9 mouse cellular contexts compared by ENCODE assay signal in genomic region chr6:90713650-90714049, GRCm38 (mm10).
DNase-seq lines count a peak whose midpoint lies in the region; ATAC-seq lines count a peak whose summit lies in the region.
"Had no signal": no experiment of that assay in that cellular context is flagged by ENCODE, and none has a peak within 500 bp of the region (broad histone marks: within the 10 kb centered on the region; RNA-seq: fewer than 3 reads in every experiment).

No protein-coding gene starts in this region.

- no peaks in the 10 kb centered on the region for H3K27me3 ChIP-seq in lung, embryonic 15.5 days
- H3K27me3 ChIP-seq in intestine, embryonic 15.5 days (replicated peaks), result no peaks in the 10 kb centered on the region
- no peaks in the 10 kb centered on the region for H3K27me3 ChIP-seq in liver, embryonic 11.5 days (replicated peaks; ENCODE audit: control insufficient read depth, insufficient read depth, low read length)
- no peaks in the 10 kb centered on the region for H3K27me3 ChIP-seq in stomach, embryonic 15.5 days (replicated peaks)

- peaks cover 86% of the 10 kb centered on the region for H3K4me1 ChIP-seq in lung, embryonic 15.5 days
- H3K4me1 ChIP-seq in intestine, embryonic 15.5 days (replicated peaks), result peaks cover 55% of the 10 kb centered on the region
- peaks cover 61% of the 10 kb centered on the region for H3K4me1 ChIP-seq in liver, embryonic 11.5 days (replicated peaks; ENCODE audit: control insufficient read depth, insufficient read depth, low read length)
- H3K4me1 ChIP-seq in stomach, embryonic 15.5 days, result peaks cover 63% of the 10 kb centered on the region

- no peak for DNase-seq in lung, postnatal 14 days
- no peak for DNase-seq in liver, embryonic 11.5 days (ENCODE audit: low spot score)
- no peak for DNase-seq in urinary bladder, postnatal 25 days (ENCODE audit: low spot score)
- DNase-seq in layer of hippocampus, postnatal 10 days (ENCODE audit: low spot score in 2 of 2), result no peak
- DNase-seq: gastrocnemius, postnatal 10 days had no signal

- no peak overlapping the region for H3K4me3 ChIP-seq in lung, embryonic 15.5 days
- H3K4me3 ChIP-seq in intestine, embryonic 15.5 days (replicated peaks), result no peak overlapping the region
- no peak overlapping the region for H3K4me3 ChIP-seq in liver, embryonic 11.5 days (ENCODE audit: low read depth, low read length)
- no peak overlapping the region for H3K4me3 ChIP-seq in stomach, embryonic 15.5 days (replicated peaks)

- H3K36me3 ChIP-seq in lung, embryonic 15.5 days, result no peaks in the 10 kb centered on the region
- H3K36me3 ChIP-seq in intestine, embryonic 15.5 days, result no peaks in the 10 kb centered on the region
- no peaks in the 10 kb centered on the region for H3K36me3 ChIP-seq in liver, embryonic 11.5 days (ENCODE audit: control insufficient read depth, insufficient read depth, low read length)
- no peaks in the 10 kb centered on the region for H3K36me3 ChIP-seq in stomach, embryonic 15.5 days

- no peak overlapping the region for H3K4me2 ChIP-seq in lung, embryonic 15.5 days
- peak overlapping the region; percentile 33 for H3K4me2 ChIP-seq in intestine, embryonic 15.5 days (replicated peaks)
- H3K4me2 ChIP-seq in liver, embryonic 11.5 days, result peak overlapping the region; percentile 22; the same call in 1 of the 2 replicates
- no peak overlapping the region for H3K4me2 ChIP-seq in stomach, embryonic 15.5 days

- H3K27ac ChIP-seq in lung, embryonic 15.5 days, result peak overlapping the region; percentile 58
- H3K27ac ChIP-seq in intestine, embryonic 15.5 days, result peak overlapping the region; percentile 51; the same call in 1 of the 2 replicates
- H3K27ac ChIP-seq in liver, embryonic 11.5 days (ENCODE audit: low read depth, low read length), result peak overlapping the region; percentile 45; the same call in 1 of the 2 replicates
- H3K27ac ChIP-seq in stomach, embryonic 15.5 days, result peak overlapping the region; percentile 13; the same call in 1 of the 2 replicates

- no peaks in the 10 kb centered on the region for H3K9me3 ChIP-seq in lung, embryonic 15.5 days
- no peaks in the 10 kb centered on the region for H3K9me3 ChIP-seq in intestine, embryonic 15.5 days
- no peaks in the 10 kb centered on the region for H3K9me3 ChIP-seq in liver, embryonic 11.5 days (ENCODE audit: control insufficient read depth, low read length)
- H3K9me3 ChIP-seq in stomach, embryonic 15.5 days, result no peaks in the 10 kb centered on the region
- H3K9me3 ChIP-seq: G1E had no signal

- ATAC-seq in lung, embryonic 15.5 days (ENCODE audit: borderline replicate concordance, extremely low read depth, low FRiP score, low TSS enrichment), result no peak
- peak; percentile 24 for ATAC-seq in intestine, embryonic 15.5 days
- ATAC-seq in liver, embryonic 11.5 days (replicated peaks; ENCODE audit: low FRiP score), result no peak
- ATAC-seq in stomach, embryonic 15.5 days (ENCODE audit: insufficient read depth, low FRiP score, low read depth), result 0 out of 2 replicates have a peak, but pooled peaks have one; percentile 7

- WGBS in lung, embryonic 15.5 days, result 16% methylated on average over 3 of the region's 3 CpGs
- WGBS in intestine, embryonic 15.5 days, result 29% methylated on average over 3 of the region's 3 CpGs
- 69% methylated on average over 3 of the region's 3 CpGs for WGBS in liver, embryonic 11.5 days
- 38% methylated on average over 3 of the region's 3 CpGs for WGBS in stomach, embryonic 15.5 days

- no peak overlapping the region for H3K9ac ChIP-seq in lung, embryonic 15.5 days
- H3K9ac ChIP-seq in intestine, embryonic 15.5 days, result no peak overlapping the region
- no peak overlapping the region for H3K9ac ChIP-seq in liver, embryonic 11.5 days (ENCODE audit: low read depth, low read length)
- H3K9ac ChIP-seq in stomach, embryonic 15.5 days, result no peak overlapping the region

Comparison
In these comparisons a context has a peak if more than half of its experiments do, and no peak if none do; other contexts are left out.
1. ATAC-seq: peak in intestine, embryonic 15.5 days (single experiment) and stomach, embryonic 15.5 days (single experiment); none in lung, embryonic 15.5 days (single experiment) and liver, embryonic 11.5 days (single experiment).
2. H3K4me2 ChIP-seq: peak in intestine, embryonic 15.5 days (single experiment) and liver, embryonic 11.5 days (single experiment); none in lung, embryonic 15.5 days (single experiment) and stomach, embryonic 15.5 days (single experiment).
3. Peak in every context shown above with its lines, with median percentiles within 50 percentile points of each other: H3K27ac ChIP-seq.